Mouse (Mus musculus): ENCODE measurements around the gene Vac14. TPM values are rescaled to one million over a fixed set of nuclear protein-coding genes. Genes with fewer than 3 reads are reported as not detected.

The Vac14 gene
- polyA plus RNA-seq, 1 experiment: 5.9 TPM

GRCm38 (mm10) chr8:110671309-110671708 lies 52.9 kb downstream of the Vac14 start:
- Histone ChIP-seq H3K27me3 (ENCODE audit: control insufficient read depth) (no peaks in the 10 kb centered on the region), H3K9me3 (ENCODE audit: control insufficient read depth, low read length) (no peaks in the 10 kb centered on the region), H3K4me1 (ENCODE audit: control insufficient read depth) (peaks cover 15% of the 10 kb centered on the region), H3K36me3 (ENCODE audit: control insufficient read depth) (peaks cover 64% of the 10 kb centered on the region), H3K4me3 (replicated peaks) (no peak overlapping the region)
- TF ChIP-seq GATA1 (IDR thresholded peaks at IDR 0.05; ENCODE audit: low read length): no peak
- TF ChIP-seq TAL1 (IDR thresholded peaks at IDR 0.05; ENCODE audit: low read length): no peak

GRCm38 (mm10) chr8:110672133-110672532 lies 53.7 kb downstream of the Vac14 start:
- Histone ChIP-seq H3K27me3 (ENCODE audit: control insufficient read depth) (no peaks in the 10 kb centered on the region), H3K36me3 (ENCODE audit: control insufficient read depth) (peaks cover 72% of the 10 kb centered on the region), H3K4me3 (replicated peaks) (no peak overlapping the region), H3K9me3 (ENCODE audit: control insufficient read depth, low read length) (no peaks in the 10 kb centered on the region), H3K4me1 (ENCODE audit: control insufficient read depth) (peaks cover 15% of the 10 kb centered on the region)
- no peak for TF ChIP-seq GATA1 (IDR thresholded peaks at IDR 0.05; ENCODE audit: low read length)

- TF ChIP-seq TAL1 (IDR thresholded peaks at IDR 0.05; ENCODE audit: low read length) (no peak), GATA1 (IDR thresholded peaks at IDR 0.05; ENCODE audit: low read length) (no peak)
- Histone ChIP-seq H3K9me3 (ENCODE audit: control insufficient read depth, low read length) (no peaks in the 10 kb centered on the region), H3K27me3 (ENCODE audit: control insufficient read depth) (no peaks in the 10 kb centered on the region), H3K4me1 (ENCODE audit: control insufficient read depth) (peaks cover 10% of the 10 kb centered on the region), H3K36me3 (ENCODE audit: control insufficient read depth) (peaks cover 80% of the 10 kb centered on the region), H3K4me3 (replicated peaks) (no peak overlapping the region)
Observed at GRCm38 (mm10) chr8:110673168-110673567, 54.8 kb downstream of the Vac14 start.

- Histone ChIP-seq H3K9me3 (ENCODE audit: control insufficient read depth, low read length) (no peaks in the 10 kb centered on the region), H3K27me3 (ENCODE audit: control insufficient read depth) (no peaks in the 10 kb centered on the region), H3K4me3 (replicated peaks) (no peak overlapping the region), H3K4me1 (ENCODE audit: control insufficient read depth) (no peaks in the 10 kb centered on the region), H3K36me3 (ENCODE audit: control insufficient read depth) (peaks cover 78% of the 10 kb centered on the region)
- TF ChIP-seq GATA1 (IDR thresholded peaks at IDR 0.05; ENCODE audit: low read length) (no peak), TAL1 (IDR thresholded peaks at IDR 0.05; ENCODE audit: low read length) (no peak)
Observed at GRCm38 (mm10) chr8:110674589-110674988, 56.2 kb downstream of the Vac14 start.

- H3K4me3 ChIP-seq (replicated peaks): no peak overlapping the region
- TF ChIP-seq TAL1 (IDR thresholded peaks at IDR 0.05; ENCODE audit: low read length): no peak
- no peak for TF ChIP-seq GATA1 (IDR thresholded peaks at IDR 0.05; ENCODE audit: low read length)
- H3K36me3 ChIP-seq (ENCODE audit: control insufficient read depth): peaks cover 65% of the 10 kb centered on the region
Observed at GRCm38 (mm10) chr8:110676702-110677101, 58.3 kb downstream of the Vac14 start.

GRCm38 (mm10) chr8:110677174-110677660 lies 58.8 kb downstream of the Vac14 start:
- no peaks in the 10 kb centered on the region for H3K27me3 ChIP-seq (ENCODE audit: control insufficient read depth)
- H3K4me3 ChIP-seq (replicated peaks): no peak overlapping the region
- H3K36me3 ChIP-seq (ENCODE audit: control insufficient read depth): peaks cover 62% of the 10 kb centered on the region
- no peaks in the 10 kb centered on the region for H3K9me3 ChIP-seq (ENCODE audit: control insufficient read depth, low read length)
- TF ChIP-seq GATA1 (IDR thresholded peaks at IDR 0.05; ENCODE audit: low read length) (no peak), TAL1 (IDR thresholded peaks at IDR 0.05; ENCODE audit: low read length) (no peak)
- no peaks in the 10 kb centered on the region for H3K4me1 ChIP-seq (ENCODE audit: control insufficient read depth)

More at GRCm38 (mm10) chr8:110676702-110677101, 58.3 kb downstream of the Vac14 start:
- Histone ChIP-seq H3K4me1 (ENCODE audit: control insufficient read depth) (no peaks in the 10 kb centered on the region), H3K27me3 (ENCODE audit: control insufficient read depth) (no peaks in the 10 kb centered on the region), H3K9me3 (ENCODE audit: control insufficient read depth, low read length) (no peaks in the 10 kb centered on the region)

GRCm38 (mm10) chr8:110678989-110679388 lies 60.6 kb downstream of the Vac14 start:
- H3K36me3 ChIP-seq (ENCODE audit: control insufficient read depth): peaks cover 62% of the 10 kb centered on the region
- no peaks in the 10 kb centered on the region for H3K4me1 ChIP-seq (ENCODE audit: control insufficient read depth)
- no peak overlapping the region for H3K4me3 ChIP-seq (replicated peaks)
- no peaks in the 10 kb centered on the region for H3K9me3 ChIP-seq (ENCODE audit: control insufficient read depth, low read length)
- no peaks in the 10 kb centered on the region for H3K27me3 ChIP-seq (ENCODE audit: control insufficient read depth)
- TF ChIP-seq TAL1 (IDR thresholded peaks at IDR 0.05; ENCODE audit: low read length) (no peak), GATA1 (IDR thresholded peaks at IDR 0.05; ENCODE audit: low read length) (no peak)

- Histone ChIP-seq H3K4me1 (ENCODE audit: control insufficient read depth) (peaks cover 4% of the 10 kb centered on the region), H3K4me3 (replicated peaks) (no peak overlapping the region), H3K27me3 (ENCODE audit: control insufficient read depth) (no peaks in the 10 kb centered on the region), H3K9me3 (ENCODE audit: control insufficient read depth, low read length) (no peaks in the 10 kb centered on the region), H3K36me3 (ENCODE audit: control insufficient read depth) (peaks cover 78% of the 10 kb centered on the region)
- no peak for TF ChIP-seq GATA1 (IDR thresholded peaks at IDR 0.05; ENCODE audit: low read length)
Observed at GRCm38 (mm10) chr8:110687726-110688125, 69.3 kb downstream of the Vac14 start.

GRCm38 (mm10) chr8:110689961-110690360 lies 71.6 kb downstream of the Vac14 start:
- peaks cover 4% of the 10 kb centered on the region for H3K4me1 ChIP-seq (ENCODE audit: control insufficient read depth)

GRCm38 (mm10) chr8:110694226-110694625 lies 75.8 kb downstream of the Vac14 start:
- TF ChIP-seq GATA1 (IDR thresholded peaks at IDR 0.05; ENCODE audit: low read length) (no peak), TAL1 (IDR thresholded peaks at IDR 0.05; ENCODE audit: low read length) (no peak)
- Histone ChIP-seq H3K36me3 (ENCODE audit: control insufficient read depth) (peaks cover 61% of the 10 kb centered on the region), H3K9me3 (ENCODE audit: control insufficient read depth, low read length) (no peaks in the 10 kb centered on the region), H3K4me3 (replicated peaks) (no peak overlapping the region), H3K4me1 (ENCODE audit: control insufficient read depth) (peaks cover 2% of the 10 kb centered on the region), H3K27me3 (ENCODE audit: control insufficient read depth) (no peaks in the 10 kb centered on the region)

More at GRCm38 (mm10) chr8:110689961-110690360, 71.6 kb downstream of the Vac14 start:
- no peak for TF ChIP-seq TAL1 (IDR thresholded peaks at IDR 0.05; ENCODE audit: low read length)
- no peak for TF ChIP-seq GATA1 (IDR thresholded peaks at IDR 0.05; ENCODE audit: low read length)
- Histone ChIP-seq H3K27me3 (ENCODE audit: control insufficient read depth) (no peaks in the 10 kb centered on the region), H3K4me3 (replicated peaks) (no peak overlapping the region), H3K36me3 (ENCODE audit: control insufficient read depth) (peaks cover 64% of the 10 kb centered on the region), H3K9me3 (ENCODE audit: control insufficient read depth, low read length) (no peaks in the 10 kb centered on the region)
